Mouse (Mus musculus): Measurements from ENCODE around the gene BC029722.

GRCm38 (mm10) chr2:155773664-155774063 is 45.6 kb downstream of the BC029722 start:
- TF ChIP-seq CTCF (IDR thresholded peaks at IDR 0.05; ENCODE audit: borderline replicate concordance, insufficient read depth, low read depth, low read length) (no peak), POLR2A (IDR thresholded peaks at IDR 0.05; ENCODE audit: borderline replicate concordance, insufficient read depth, low read length) (no peak)

All from cerebellum, adult 2 months (tissue).